Mouse (Mus musculus) stomach, embryonic 16.5 days (tissue): ENCODE results near the gene Suox. TPM values are rescaled to one million over a fixed set of nuclear protein-coding genes. Genes with fewer than 3 reads are reported as not detected.
"Not testable (repeated sequence)": the region's sequence is repeated elsewhere in the genome, so short reads cannot be mapped to it uniquely, and the experiment has no call there.

Source experiments
- ATAC-seq: fragments of 200-750 bp; cut with Nextera tagmentation; 2 replicates; pipeline ENCODE4 v1.8.0; 2017; ENCODE audit warnings: moderate number of reproducible peaks, moderate TSS enrichment; ENCODE audit not compliant: insufficient read depth, low FRiP score
- H3K27ac ChIP-seq: fragments of 300-500 bp; sonication (generic); 2 replicates; pipeline ENCODE4 v1.5.1; 2014; ENCODE audit warnings: low read length
- H3K27me3 ChIP-seq: fragments of 300-500 bp; sonication (generic); 2 replicates; pipeline ENCODE4 v1.6.1; 2014; ENCODE audit warnings: low read length, control low read depth, mixed read lengths; ENCODE audit not compliant: control insufficient read depth, insufficient read depth
- H3K36me3 ChIP-seq: fragments of 300-500 bp; sonication (generic); 2 replicates; pipeline ENCODE4 v1.6.1; 2014; ENCODE audit warnings: low read length; ENCODE audit not compliant: control insufficient read depth, insufficient read depth
- H3K4me1 ChIP-seq: fragments of 300-500 bp; sonication (generic); 2 replicates; pipeline ENCODE4 v1.6.1; 2014; ENCODE audit warnings: low read length, control low read depth, mixed read lengths; ENCODE audit not compliant: control insufficient read depth, insufficient read depth
- H3K4me2 ChIP-seq: fragments of 300-500 bp; sonication (generic); 2 replicates; pipeline ENCODE4 v1.6.1; 2014; ENCODE audit warnings: low read depth, low read length, mixed read lengths
- H3K4me3 ChIP-seq: fragments of 300-500 bp; sonication (generic); replicated peaks from 2 replicates; pipeline ENCODE4 v1.5.1; 2014; ENCODE audit warnings: mild to moderate bottlenecking, low read length
- H3K9ac ChIP-seq: fragments of 300-500 bp; sonication (generic); 2 replicates; pipeline ENCODE4 v1.6.1; 2014; ENCODE audit warnings: low read length
- H3K9me3 ChIP-seq: fragments of 300-500 bp; sonication (generic); replicated peaks from 2 replicates; pipeline ENCODE4 v1.6.1; 2016; ENCODE audit warnings: low read length, control low read depth; ENCODE audit not compliant: control insufficient read depth
- WGBS: fragments of 180-500 bp; shearing (Covaris S2); extraction: QIAGEN DNeasy Blood & Tissue Kit; methylation state at CpG from one replicate; pipeline ENCODE4 v1.1.7; 2014; 5-methylcytosine and 5-hydroxymethylcytosine counted together
- polyA plus RNA-seq: library from polyadenylated mRNA; unstranded; fragments of >200 nt; fragmentation: Nextera tagmentation; extraction: Ambion mirVana; gene quantifications from 2 replicates; pipeline ENCODE4 v1.2.1, GENCODE M21; 2015

Suox gene
- polyA plus RNA-seq, 1 experiment from 2014 or later, result 17.7 TPM

DNA sequence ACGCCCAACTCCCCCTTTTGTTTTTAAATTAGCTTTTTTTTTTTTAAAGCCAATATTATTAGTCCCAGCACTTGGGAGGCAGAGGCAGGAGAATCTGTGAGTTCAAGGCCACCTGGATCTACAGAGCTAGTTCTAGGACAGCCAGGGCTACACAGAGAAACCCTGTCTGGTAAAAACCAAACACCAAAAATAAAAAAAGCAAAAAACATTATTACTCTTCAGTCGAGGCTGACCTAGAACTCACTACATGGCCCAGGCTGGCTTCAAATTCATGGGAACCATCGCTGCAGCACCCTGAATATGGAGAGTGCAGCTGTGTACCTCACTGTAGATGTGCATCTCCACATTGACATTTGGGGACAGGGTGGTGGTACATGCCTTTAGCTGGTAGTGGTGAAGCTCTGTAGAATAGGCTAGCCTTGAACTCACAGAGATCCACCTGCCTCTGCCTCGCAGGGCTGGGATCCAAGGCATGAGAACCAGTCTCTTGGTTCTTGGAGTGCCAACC lies 50.7 kb downstream of the Suox start:
- H3K9ac ChIP-seq, H3K4me2 ChIP-seq, H3K4me3 ChIP-seq, H3K9me3 ChIP-seq, H3K4me1 ChIP-seq, ATAC-seq, H3K27me3 ChIP-seq, H3K27ac ChIP-seq: not testable (repeated sequence)
- 86% methylated on average over 4 of the region's 4 CpGs for WGBS
- peaks cover 15% of the 10 kb centered on the region for H3K36me3 ChIP-seq

DNA sequence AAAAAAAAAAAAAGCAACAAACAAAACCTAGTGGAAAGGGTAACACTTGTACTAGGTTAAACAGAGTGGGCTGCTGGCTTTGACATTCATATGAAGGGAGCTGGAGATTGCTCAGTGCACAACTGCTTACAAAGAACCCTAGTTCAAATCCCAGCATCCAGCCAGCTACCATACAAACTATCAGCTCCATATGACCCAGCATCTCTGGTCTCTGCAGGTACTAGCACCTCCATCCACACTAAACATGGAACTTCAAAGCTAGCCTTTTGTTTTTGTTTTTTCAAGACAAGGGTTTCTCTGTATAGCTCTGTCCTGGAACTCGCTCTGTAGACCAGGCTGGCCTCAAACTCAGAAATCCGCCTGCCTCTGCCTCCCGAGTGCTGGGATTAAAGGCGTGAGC lies 51.2 kb downstream of the Suox start:
- no peak for ATAC-seq

DNA sequence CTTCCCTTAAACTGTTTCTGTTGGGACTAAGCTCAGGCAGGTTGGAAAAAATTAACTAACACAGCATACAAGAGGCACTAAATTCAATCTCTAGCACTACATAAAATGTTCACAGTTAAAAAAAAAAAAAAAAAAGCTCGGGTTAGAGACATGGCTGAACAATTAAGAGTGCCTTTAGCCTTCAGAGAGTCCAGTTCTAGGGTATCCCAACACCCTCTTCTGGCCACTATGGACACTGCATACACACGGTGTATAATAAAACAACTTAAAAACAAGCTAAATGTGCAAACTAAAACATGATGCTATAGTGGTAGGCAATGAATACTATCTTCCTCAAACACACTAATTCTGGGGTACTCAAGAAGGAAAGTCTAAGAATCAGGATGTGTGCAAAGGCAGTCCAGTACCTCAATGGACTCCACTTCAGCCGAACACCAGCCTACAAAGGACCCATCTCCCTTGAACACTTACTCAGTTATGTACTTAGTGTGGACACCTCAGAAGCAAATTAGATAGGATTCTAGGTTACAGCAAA lies 51.8 kb downstream of the Suox start:
- no peak overlapping the region for H3K27ac ChIP-seq
- WGBS, result 79% methylated on average over 3 of the region's 3 CpGs

More for the DNA sequence above, 51.2 kb downstream of the Suox start:
- no peak overlapping the region for H3K27ac ChIP-seq
- peaks cover 15% of the 10 kb centered on the region for H3K36me3 ChIP-seq
- no peak overlapping the region for H3K4me2 ChIP-seq
- H3K9me3 ChIP-seq, result no peaks in the 10 kb centered on the region
- no peaks in the 10 kb centered on the region for H3K27me3 ChIP-seq
- H3K4me1 ChIP-seq, result peaks cover 6% of the 10 kb centered on the region
- WGBS, result 84% methylated on average over 4 of the region's 4 CpGs
- no peak overlapping the region for H3K4me3 ChIP-seq
- H3K9ac ChIP-seq, result no peak overlapping the region

DNA sequence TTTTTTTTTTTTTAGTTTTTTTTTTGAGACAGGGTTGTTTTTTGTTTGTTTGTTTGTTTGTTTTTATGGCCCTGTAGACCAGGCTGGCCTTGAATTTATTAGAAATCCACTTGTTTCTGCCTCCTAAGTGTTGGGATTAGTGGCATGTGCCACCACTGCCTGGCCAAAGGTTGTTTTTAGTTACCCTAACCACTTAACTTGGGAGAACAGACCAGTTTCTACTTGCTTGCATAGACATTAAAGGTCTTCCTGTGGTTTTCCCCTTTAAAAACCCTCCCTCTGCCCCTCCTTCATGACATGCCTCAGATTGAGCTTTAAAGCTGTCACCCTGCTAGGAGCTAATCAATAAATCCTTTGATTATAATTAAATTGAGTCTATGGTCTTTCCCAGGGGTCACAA lies 53.6 kb downstream of the Suox start:
- Histone ChIP-seq H3K4me2 (no peak overlapping the region), H3K4me1 (peaks cover 3% of the 10 kb centered on the region), H3K36me3 (peaks cover 15% of the 10 kb centered on the region), H3K4me3 (no peak overlapping the region), H3K27ac (no peak overlapping the region), H3K9me3 (no peaks in the 10 kb centered on the region), H3K27me3 (no peaks in the 10 kb centered on the region), H3K9ac (no peak overlapping the region)
- no peak for ATAC-seq

More for the DNA sequence above, 51.8 kb downstream of the Suox start:
- no peak for ATAC-seq
- H3K4me2 ChIP-seq, result no peak overlapping the region
- H3K4me1 ChIP-seq, result peaks cover 6% of the 10 kb centered on the region
- H3K27me3 ChIP-seq, result no peaks in the 10 kb centered on the region
- no peak overlapping the region for H3K9ac ChIP-seq
- no peak overlapping the region for H3K4me3 ChIP-seq
- H3K9me3 ChIP-seq, result no peaks in the 10 kb centered on the region
- H3K36me3 ChIP-seq, result peaks cover 15% of the 10 kb centered on the region

Other genes starting within 250 kb of the Suox start
- gene Smarcc2, start 214.8 kb downstream of the Suox start, polyA plus RNA-seq, result 59.5 and 62.4 TPM in 2 replicates
- gene Myl6, start 179.9 kb downstream of the Suox start, polyA plus RNA-seq, result 2,126 and 2,216 TPM in 2 replicates
- gene Myl6b, start 175.4 kb downstream of the Suox start, polyA plus RNA-seq, result 2.7 and 3.9 TPM in 2 replicates
- 32.9 TPM in 2 replicates for gene Esyt1, start 148.2 kb downstream of the Suox start, polyA plus RNA-seq
- gene Zc3h10, start 126.3 kb downstream of the Suox start, polyA plus RNA-seq, result 10.7 and 10.8 TPM in 2 replicates
- 3,732 and 3,890 TPM in 2 replicates for gene Rpl41, start 124.8 kb downstream of the Suox start, polyA plus RNA-seq
- 198 and 206 TPM in 2 replicates for gene Pa2g4, start 108.1 kb downstream of the Suox start, polyA plus RNA-seq
- gene Erbb3, start 84.4 kb downstream of the Suox start, polyA plus RNA-seq, result 32.0 and 38.0 TPM in 2 replicates
- 553 and 704 TPM in 2 replicates for gene Rps26, start 47.3 kb downstream of the Suox start, polyA plus RNA-seq
- gene Ikzf4, start 28.1 kb downstream of the Suox start, polyA plus RNA-seq, result 2.1 and 2.5 TPM in 2 replicates
- gene Rab5b, start 22.2 kb upstream of the Suox start, polyA plus RNA-seq, result 85.1 and 87.8 TPM in 2 replicates
- gene Pmel, start 30.1 kb upstream of the Suox start, polyA plus RNA-seq, result 1.6 and 3.0 TPM in 2 replicates
- gene Cdk2, start 31.0 kb upstream of the Suox start, polyA plus RNA-seq, result 76.7 and 81.2 TPM in 2 replicates
- 28.2 and 36.1 TPM in 2 replicates for gene Dgka, start 70.8 kb upstream of the Suox start, polyA plus RNA-seq
- gene Pym1, start 73.8 kb upstream of the Suox start, polyA plus RNA-seq, result 35.0 and 36.2 TPM in 2 replicates
- 2.2 and 3.5 TPM in 2 replicates for gene Mmp19, start 116.8 kb upstream of the Suox start, polyA plus RNA-seq
- gene Dnajc14, start 130.0 kb upstream of the Suox start, polyA plus RNA-seq, result 54.1 and 59.5 TPM in 2 replicates
- 17.3 and 18.2 TPM in 2 replicates for gene Tmem198b, start 130.3 kb upstream of the Suox start, polyA plus RNA-seq
- gene Sarnp, start 143.3 kb upstream of the Suox start, polyA plus RNA-seq, result 161 and 184 TPM in 2 replicates
- 84.9 and 103 TPM in 2 replicates for gene Ormdl2, start 147.6 kb upstream of the Suox start, polyA plus RNA-seq
- 2.8 and 2.9 TPM in 2 replicates for gene Gdf11, start 217.6 kb upstream of the Suox start, polyA plus RNA-seq
- 756 and 798 TPM in 2 replicates for gene Cd63, start 226.9 kb upstream of the Suox start, polyA plus RNA-seq
- 16.6 and 18.7 TPM in 2 replicates for gene Rdh5, start 248.8 kb upstream of the Suox start, polyA plus RNA-seq
- gene Bloc1s1, start 250.0 kb upstream of the Suox start, polyA plus RNA-seq, result 194 and 206 TPM in 2 replicates